Mouse (Mus musculus): ENCODE results near the gene Bcl3.

The Bcl3 gene

GRCm38 (mm10) chr7:19836843-19837242 is 14.3 kb upstream of the Bcl3 start:
- in situ Hi-C loops (cut with MboI, MseI) = no loop called here

DNA sequence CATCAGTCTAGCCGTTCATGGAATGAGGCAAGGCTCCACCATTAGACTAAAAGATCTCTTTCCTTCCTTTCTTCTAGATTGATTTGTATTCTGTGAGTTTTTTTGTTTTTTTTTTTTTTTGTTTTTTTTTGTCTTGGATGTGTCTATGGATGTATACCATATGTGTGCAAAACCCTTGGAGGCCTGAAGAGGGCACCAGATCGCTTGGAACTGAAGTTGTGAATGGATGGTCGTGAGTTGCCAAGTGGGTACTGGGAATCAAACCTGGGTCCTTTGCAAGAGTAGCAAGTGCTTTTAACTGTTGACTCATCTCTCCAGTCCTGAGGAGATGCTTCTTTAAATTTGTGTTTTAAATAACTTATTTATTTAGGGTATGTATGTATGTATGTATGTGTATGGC is 11.5 kb upstream of the Bcl3 start:
- in situ Hi-C loops (cut with MboI, MseI) = no loop called here

- in situ Hi-C loops (cut with MboI, MseI) = no loop called here
Observed at GRCm38 (mm10) chr7:19831837-19832236, 9.3 kb upstream of the Bcl3 start.

DNA sequence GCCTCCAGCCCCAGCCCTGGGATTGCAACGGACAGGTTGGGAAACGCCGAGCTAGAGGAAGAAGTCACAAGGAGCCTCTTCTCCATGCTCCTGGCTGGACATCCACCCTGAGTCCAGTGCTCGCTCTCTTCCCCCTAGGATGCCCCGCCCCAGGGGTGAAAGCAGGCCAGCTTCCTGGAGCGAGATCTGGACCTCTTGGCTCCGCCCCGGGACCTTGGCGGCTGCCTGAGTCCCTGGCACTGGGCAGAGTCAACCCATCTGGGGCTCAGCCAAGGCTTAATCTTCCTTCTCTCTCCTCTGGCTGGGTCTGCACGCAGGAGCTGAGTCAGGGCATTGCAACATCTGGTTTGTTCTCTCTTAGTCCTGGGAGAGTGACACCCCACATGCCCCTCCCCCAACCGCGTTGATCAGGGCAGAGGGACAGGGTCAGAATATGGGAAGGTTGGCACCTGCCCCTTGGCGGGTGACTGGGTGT is 8.1 kb upstream of the Bcl3 start:
- in situ Hi-C loops (cut with MboI, MseI) = no loop called here

GRCm38 (mm10) chr7:19829694-19830093 is 7.1 kb upstream of the Bcl3 start:
- in situ Hi-C loops (cut with MboI, MseI) = no loop called here

GRCm38 (mm10) chr7:19826756-19827155 is 4.2 kb upstream of the Bcl3 start:
- in situ Hi-C loops (cut with MboI, MseI) = no loop called here

- in situ Hi-C loops (cut with MboI, MseI) = no loop called here
Observed at GRCm38 (mm10) chr7:19824182-19824973, 1.8 kb upstream of the Bcl3 start.

DNA sequence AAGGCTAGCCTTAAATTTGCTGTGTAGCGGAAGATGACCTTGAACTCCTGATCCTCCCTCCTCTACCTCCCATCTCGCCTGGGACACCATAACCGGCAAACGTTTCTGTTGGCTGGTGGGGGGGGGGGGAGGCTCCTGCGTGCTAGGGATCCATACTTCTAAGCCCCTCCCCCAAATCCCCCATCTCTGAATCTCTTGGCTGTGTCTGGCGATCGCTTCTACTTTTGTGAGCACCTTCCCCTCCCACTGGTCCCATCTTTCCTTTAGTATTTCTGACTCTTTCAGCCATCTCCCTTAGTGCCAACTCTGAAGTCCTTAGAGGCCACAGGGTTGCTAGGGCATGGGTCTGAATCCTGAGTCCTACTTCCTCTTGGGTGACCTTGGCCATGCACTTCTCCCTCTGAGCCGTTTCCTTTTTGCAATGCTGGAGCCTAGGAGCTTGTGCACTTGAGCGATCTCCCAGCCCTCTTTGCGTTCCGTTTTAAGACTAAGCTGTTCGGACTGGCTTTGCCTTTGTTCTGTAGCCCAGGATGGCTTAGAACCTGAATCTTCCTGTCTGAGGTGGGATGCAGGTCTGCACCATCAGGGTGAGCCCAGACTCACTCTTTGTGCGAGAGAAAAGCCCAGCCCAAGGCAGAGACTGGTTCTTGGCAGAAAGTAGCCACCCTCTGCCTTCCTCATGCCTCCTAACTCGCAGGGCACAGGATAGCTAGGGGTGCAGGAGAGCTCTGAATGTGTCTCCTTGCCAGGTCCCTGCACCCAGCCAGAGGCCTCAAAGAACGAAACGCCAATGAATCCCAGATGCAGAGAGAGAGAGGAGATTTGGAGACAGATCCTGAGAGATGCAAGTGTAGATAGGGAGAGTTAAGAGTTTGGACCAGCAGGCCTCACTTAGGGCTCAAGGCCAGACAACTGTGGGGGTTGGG is 949 bp upstream of the Bcl3 start:
- in situ Hi-C loops (cut with MboI, MseI) = no loop called here

- in situ Hi-C loops (cut with MboI, MseI) = no loop called here
Observed at GRCm38 (mm10) chr7:19822193-19822592, 377 bp downstream of the Bcl3 start.

DNA sequence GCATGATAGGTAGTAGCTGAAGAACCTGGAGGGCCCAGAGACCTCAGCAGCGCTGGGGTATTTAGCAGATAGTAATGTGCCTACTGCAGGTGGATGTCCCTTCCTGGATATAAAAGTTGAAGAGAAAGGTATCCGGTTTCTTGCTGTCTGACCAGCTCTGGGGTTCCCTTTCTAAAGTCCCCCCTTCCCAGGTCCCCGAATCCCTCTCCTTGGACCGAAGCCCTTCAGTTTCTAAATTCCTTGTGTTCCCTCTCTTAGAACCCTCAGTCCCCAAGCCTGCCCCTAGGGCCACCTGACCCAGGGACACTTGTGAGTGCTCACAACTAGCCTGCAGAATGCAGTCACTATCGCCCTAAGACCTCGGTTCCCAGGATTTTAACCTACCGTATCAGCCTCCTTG is 937 bp downstream of the Bcl3 start:
- in situ Hi-C loops (cut with MboI, MseI) = no loop called here

GRCm38 (mm10) chr7:19820347-19821048 is 2.1 kb downstream of the Bcl3 start:
- in situ Hi-C loops (cut with MboI, MseI) = no loop called here

GRCm38 (mm10) chr7:19818875-19819274 is 3.7 kb downstream of the Bcl3 start:
- in situ Hi-C loops (cut with MboI, MseI) = loop anchor here in 1 of 2 experiments (5.0 kb wide), 1 partner anchor 118 kb away; no protein-coding TSS in a partner anchor

DNA sequence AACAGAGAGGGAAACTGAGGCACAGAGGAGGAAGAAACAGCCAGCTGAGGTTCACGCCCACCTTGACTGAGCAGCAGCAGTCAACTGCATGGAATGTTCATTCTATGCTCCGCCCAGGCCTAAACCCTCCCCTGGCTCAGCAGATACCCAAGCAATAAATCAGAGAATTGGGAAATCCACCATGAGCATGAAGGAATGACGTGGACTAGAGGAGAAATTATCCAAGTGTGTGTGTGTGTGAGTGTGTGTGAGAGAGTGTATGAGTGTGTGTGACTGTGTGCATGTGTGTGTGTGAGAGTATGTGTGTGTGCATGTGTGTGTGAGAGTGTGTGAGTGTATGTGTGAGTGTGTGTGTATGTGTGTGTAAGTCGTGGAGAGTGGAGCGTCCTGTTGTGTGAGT is 4.1 kb downstream of the Bcl3 start:
- in situ Hi-C loops (cut with MboI, MseI) = loop anchor here in 1 of 2 experiments (5.0 kb wide), 1 partner anchor 119 kb away; no protein-coding TSS in a partner anchor

DNA sequence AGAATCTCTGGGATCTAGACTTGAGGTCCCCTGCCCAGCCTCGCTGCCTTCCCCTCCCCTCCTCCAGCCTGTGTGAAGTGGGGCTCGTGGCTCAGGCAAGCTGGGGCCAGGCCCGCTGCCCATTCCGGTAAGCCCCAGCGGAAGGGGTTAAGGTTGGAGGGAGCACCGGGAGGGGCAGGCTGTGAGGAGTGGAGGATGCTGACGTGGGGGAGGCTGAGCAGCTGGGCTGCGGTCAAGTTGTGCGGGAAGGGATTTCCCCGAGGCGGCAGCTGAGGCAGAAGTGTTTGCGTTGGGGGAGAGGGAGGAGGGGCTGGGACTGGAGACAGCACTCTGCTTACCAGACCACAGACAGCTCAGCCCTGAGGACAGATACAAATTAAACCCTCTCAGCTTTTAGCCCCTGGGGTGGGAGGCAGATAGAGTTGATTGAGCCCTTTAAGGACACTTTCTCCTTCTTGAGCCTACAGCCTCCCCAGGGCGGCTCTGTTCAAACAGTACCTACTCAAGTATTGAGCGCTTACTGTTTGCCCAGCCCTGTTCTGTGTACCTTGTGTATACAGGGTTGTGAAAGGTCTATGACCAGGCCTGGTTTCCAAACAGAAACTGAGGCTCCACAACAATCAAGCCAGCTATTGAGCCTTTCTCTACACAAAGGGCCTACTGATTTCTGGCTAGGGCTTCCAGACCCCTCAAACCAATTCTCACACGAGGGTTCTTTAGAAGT is 5.0 kb downstream of the Bcl3 start:
- in situ Hi-C loops (cut with MboI, MseI) = loop anchor here in 1 of 2 experiments (5.0 kb wide), 1 partner anchor 120 kb away; no protein-coding TSS in a partner anchor

DNA sequence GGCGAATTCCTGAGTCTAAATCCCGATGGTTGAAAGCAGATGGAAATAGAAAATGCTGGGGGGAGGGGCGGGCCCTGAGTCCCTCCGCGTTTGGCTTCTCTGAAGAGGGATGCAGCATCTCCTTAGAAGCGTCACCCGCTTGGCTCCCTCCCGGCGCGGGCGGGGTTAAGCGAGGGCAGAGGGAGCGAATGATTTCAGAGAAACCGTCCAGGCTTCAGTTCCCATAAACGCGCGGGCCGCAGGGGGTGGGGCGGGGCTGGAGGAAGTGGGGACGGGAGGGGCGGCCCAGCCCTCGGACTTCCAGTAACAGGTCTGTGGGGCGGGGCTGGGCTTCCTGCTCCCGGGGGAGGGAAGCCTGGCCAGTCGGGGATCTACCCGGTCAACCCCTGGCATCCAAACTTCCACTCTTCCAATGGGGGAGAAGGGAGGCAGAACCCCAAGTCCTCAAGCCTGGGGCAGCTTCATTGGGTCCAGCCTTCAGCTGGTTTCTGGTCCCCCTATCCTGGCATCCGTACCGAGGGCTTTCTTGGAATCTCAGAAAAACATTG is 6.3 kb downstream of the Bcl3 start:
- in situ Hi-C loops (cut with MboI, MseI) = loop anchor here in 1 of 2 experiments (5.0 kb wide), 1 partner anchor 121 kb away; no protein-coding TSS in a partner anchor

- in situ Hi-C loops (cut with MboI, MseI) = loop anchor here in 1 of 2 experiments (5.0 kb wide), 1 partner anchor 122 kb away; no protein-coding TSS in a partner anchor
Observed at GRCm38 (mm10) chr7:19815296-19816223, 7.0 kb downstream of the Bcl3 start.

DNA sequence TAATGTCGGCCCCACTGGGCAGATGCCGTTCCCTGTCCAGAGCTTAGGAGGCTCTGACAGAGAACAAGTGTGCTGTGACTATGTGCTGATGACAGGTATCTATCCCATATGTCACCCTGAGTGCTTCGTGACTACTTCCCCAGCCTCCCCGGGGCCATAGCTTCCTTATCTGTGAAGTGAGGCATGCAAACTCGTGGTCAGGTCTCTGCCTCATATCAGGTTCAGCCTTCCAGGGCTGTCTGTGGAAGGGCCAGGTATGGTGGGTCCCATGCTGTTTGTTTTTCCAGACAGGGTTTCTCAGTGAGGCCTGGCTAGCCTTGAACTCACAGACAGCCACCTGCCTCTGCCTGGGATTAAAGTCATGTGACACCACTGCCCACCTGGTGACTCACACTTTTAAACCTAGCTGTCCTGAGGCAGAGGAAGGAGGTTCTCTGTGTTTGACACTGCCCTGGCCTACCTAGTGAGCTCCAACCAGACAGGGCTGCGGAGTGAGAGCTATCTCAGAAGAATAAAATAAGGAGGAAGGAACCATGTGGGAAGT is 8.9 kb downstream of the Bcl3 start:
- in situ Hi-C loops (cut with MboI, MseI) = no loop called here

DNA sequence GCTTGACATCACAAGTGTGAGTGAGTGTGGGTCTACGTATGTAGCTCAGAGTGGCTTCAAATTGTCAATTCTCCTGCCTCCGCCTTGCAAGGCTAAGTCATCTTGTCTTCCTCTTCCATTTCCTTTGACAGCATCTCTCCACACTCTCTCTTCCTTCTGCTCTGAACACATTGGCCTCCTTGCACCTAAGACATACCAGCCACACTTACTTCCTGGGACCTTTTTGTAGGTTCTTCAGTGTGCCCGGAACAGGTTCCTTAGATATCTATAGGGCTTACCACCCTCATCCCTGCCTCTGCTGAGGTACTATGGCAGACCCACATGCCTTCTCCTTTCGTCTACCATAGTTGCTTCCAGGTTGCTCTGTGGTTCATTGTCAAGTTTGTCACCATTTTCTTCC is 9.4 kb downstream of the Bcl3 start:
- in situ Hi-C loops (cut with MboI, MseI) = no loop called here

DNA sequence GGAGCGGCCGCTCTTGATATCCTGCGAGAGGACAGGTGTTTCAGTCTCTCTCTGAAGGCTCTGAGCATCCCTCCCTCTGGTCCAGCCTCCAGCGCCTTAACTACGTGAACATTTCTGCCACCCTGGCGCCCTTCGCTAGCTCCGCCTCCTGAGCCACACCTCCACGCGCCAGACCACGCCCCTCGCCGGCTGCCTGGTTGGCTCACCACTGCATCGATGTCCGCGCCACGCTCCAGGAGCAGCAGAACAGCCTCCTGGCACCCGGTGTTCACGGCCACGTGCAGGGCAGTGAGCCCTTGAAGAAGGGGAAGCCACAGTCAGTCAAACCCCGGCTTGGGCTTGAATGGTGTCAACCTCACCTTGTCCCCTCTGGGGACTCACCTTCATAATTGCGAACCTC is 11.5 kb downstream of the Bcl3 start:
- in situ Hi-C loops (cut with MboI, MseI) = no loop called here

Measured in T-helper 17 cell (primary cell).